Mouse (Mus musculus): ENCODE data around the gene Apba3. TPM values are rescaled to one million over a fixed set of nuclear protein-coding genes. Genes with fewer than 3 reads are reported as not detected.

Apba3 gene
- polyA plus RNA-seq, 1 experiment from 2014 or later: 29.7 TPM

- WGBS: 27% methylated on average over 5 of the region's 9 CpGs
Observed at GRCm38 (mm10) chr10:81304597-81305238, 38.0 kb downstream of the Apba3 start.

DNA sequence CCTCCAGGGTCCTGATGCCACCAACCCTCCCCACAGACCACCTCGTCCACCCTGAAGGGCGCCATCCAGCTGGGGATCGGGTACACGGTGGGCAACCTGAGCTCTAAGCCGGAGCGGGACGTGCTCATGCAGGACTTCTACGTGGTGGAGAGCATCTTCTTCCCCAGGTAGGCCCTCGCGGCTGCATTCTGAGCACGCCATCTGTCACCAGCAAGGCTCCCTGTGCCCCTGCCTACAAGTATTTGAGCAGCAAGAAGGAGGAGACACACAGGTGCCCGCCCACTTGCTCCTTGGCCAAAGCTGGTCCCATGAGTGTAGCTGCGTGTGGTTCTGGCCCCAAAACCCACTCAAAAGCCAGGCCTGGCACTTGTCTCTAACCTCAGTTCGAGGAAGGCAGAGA lies 38.9 kb downstream of the Apba3 start:
- H3K27me3 ChIP-seq: no peaks in the 10 kb centered on the region
- H3K4me1 ChIP-seq (replicated peaks): peaks cover 30% of the 10 kb centered on the region
- peaks cover 54% of the 10 kb centered on the region for H3K36me3 ChIP-seq
- H3K4me3 ChIP-seq: no peak overlapping the region
- no peaks in the 10 kb centered on the region for H3K9me3 ChIP-seq
- no peak overlapping the region for H3K27ac ChIP-seq
- no peak overlapping the region for H3K9ac ChIP-seq
- H3K4me2 ChIP-seq: no peak overlapping the region
- no peak for ATAC-seq (ENCODE audit: low FRiP score)
- 93% methylated on average over 14 of the region's 14 CpGs for WGBS

More at GRCm38 (mm10) chr10:81304597-81305238, 38.0 kb downstream of the Apba3 start:
- H3K27ac ChIP-seq: no peak overlapping the region
- H3K27me3 ChIP-seq: no peaks in the 10 kb centered on the region
- no peak for ATAC-seq (ENCODE audit: low FRiP score)
- no peak overlapping the region for H3K4me3 ChIP-seq
- no peak overlapping the region for H3K9ac ChIP-seq
- H3K9me3 ChIP-seq: no peaks in the 10 kb centered on the region
- H3K4me2 ChIP-seq: no peak overlapping the region
- H3K36me3 ChIP-seq: peaks cover 45% of the 10 kb centered on the region
- peaks cover 39% of the 10 kb centered on the region for H3K4me1 ChIP-seq (replicated peaks)

- 93% methylated on average over 12 of the region's 12 CpGs for WGBS
- no peak overlapping the region for H3K4me2 ChIP-seq
Observed at GRCm38 (mm10) chr10:81306173-81306668, 39.5 kb downstream of the Apba3 start.

GRCm38 (mm10) chr10:81306837-81307682 lies 40.3 kb downstream of the Apba3 start:
- H3K4me3 ChIP-seq: no peak overlapping the region
- H3K4me2 ChIP-seq: no peak overlapping the region
- H3K4me1 ChIP-seq (replicated peaks): peaks cover 18% of the 10 kb centered on the region
- no peak for ATAC-seq (ENCODE audit: low FRiP score)
- H3K9ac ChIP-seq: no peak overlapping the region
- 93% methylated on average over 21 of the region's 21 CpGs for WGBS
- no peaks in the 10 kb centered on the region for H3K9me3 ChIP-seq
- H3K27me3 ChIP-seq: no peaks in the 10 kb centered on the region
- H3K27ac ChIP-seq: no peak overlapping the region
- peaks cover 68% of the 10 kb centered on the region for H3K36me3 ChIP-seq

More at GRCm38 (mm10) chr10:81306173-81306668, 39.5 kb downstream of the Apba3 start:
- no peak overlapping the region for H3K9ac ChIP-seq
- no peaks in the 10 kb centered on the region for H3K9me3 ChIP-seq
- H3K36me3 ChIP-seq: peaks cover 60% of the 10 kb centered on the region
- no peak overlapping the region for H3K27ac ChIP-seq
- H3K4me3 ChIP-seq: no peak overlapping the region
- H3K27me3 ChIP-seq: no peaks in the 10 kb centered on the region
- H3K4me1 ChIP-seq (replicated peaks): peaks cover 26% of the 10 kb centered on the region
- no peak for ATAC-seq (ENCODE audit: low FRiP score)

- no peak for ATAC-seq (ENCODE audit: low FRiP score)
- no peak overlapping the region for H3K9ac ChIP-seq
- no peak overlapping the region for H3K4me3 ChIP-seq
- H3K36me3 ChIP-seq: peaks cover 94% of the 10 kb centered on the region
- 91% methylated on average over 5 of the region's 5 CpGs for WGBS
- no peaks in the 10 kb centered on the region; the same call in 1 of the 2 replicates for H3K4me1 ChIP-seq (replicated peaks)
- H3K4me2 ChIP-seq: no peak overlapping the region
- no peak overlapping the region for H3K27ac ChIP-seq
- no peaks in the 10 kb centered on the region for H3K27me3 ChIP-seq
- no peaks in the 10 kb centered on the region for H3K9me3 ChIP-seq
Observed at GRCm38 (mm10) chr10:81309571-81309970, 42.8 kb downstream of the Apba3 start.

DNA sequence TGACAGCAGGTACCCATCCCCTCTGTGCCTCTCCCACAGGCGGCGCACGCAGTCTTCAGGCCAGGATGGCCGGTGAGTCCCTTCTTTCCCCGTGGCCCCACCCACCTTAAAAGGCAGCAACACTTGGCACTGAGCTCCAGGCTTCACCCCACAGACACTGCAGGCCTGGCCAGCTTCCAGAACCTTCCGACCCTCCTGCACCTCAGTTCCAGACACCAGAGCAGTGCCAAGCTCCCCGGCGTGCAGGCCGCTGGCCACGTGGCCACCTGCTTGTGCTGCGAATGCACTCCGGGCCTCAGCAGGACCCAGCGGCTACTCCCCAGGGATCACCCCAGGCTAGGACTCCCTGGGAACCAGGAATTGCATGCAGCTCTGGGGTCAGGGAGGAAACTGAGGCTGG lies 46.8 kb downstream of the Apba3 start:
- H3K4me2 ChIP-seq: no peak overlapping the region
- no peaks in the 10 kb centered on the region for H3K9me3 ChIP-seq
- H3K27ac ChIP-seq: no peak overlapping the region
- peaks cover 98% of the 10 kb centered on the region for H3K36me3 ChIP-seq
- no peaks in the 10 kb centered on the region for H3K27me3 ChIP-seq
- peaks cover 14% of the 10 kb centered on the region for H3K4me1 ChIP-seq (replicated peaks)
- H3K4me3 ChIP-seq: no peak overlapping the region
- 94% methylated on average over 13 of the region's 13 CpGs for WGBS
- no peak overlapping the region for H3K9ac ChIP-seq
- no peak for ATAC-seq (ENCODE audit: low FRiP score)

DNA sequence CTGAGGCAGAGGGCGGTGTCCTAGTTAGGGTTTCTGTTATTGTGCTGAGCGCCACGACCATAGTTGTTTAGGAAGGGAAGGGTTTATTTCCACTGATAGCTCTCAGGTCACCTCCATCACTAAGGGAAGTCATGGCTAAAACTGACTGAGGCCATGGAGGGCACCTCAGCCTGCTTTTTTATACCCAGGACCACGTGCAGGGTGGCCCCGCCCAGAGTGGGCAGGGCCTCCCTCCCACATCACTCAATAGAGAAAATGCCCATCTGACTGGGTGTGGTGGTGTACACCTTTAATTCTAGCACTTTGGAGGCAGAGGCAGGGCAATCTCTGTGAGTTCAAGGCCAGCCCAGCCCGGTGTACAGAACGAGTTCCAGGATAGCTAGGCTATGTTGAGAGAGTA lies 47.4 kb downstream of the Apba3 start:
- WGBS: 83% methylated on average over 7 of the region's 7 CpGs
- H3K27me3 ChIP-seq: no peaks in the 10 kb centered on the region
- H3K27ac ChIP-seq: no peak overlapping the region
- no peaks in the 10 kb centered on the region for H3K9me3 ChIP-seq
- no peak overlapping the region for H3K4me3 ChIP-seq
- ATAC-seq (ENCODE audit: low FRiP score): no peak
- H3K4me2 ChIP-seq: no peak overlapping the region
- H3K36me3 ChIP-seq: peaks cover 97% of the 10 kb centered on the region
- H3K9ac ChIP-seq: no peak overlapping the region
- peaks cover 20% of the 10 kb centered on the region for H3K4me1 ChIP-seq (replicated peaks)

DNA sequence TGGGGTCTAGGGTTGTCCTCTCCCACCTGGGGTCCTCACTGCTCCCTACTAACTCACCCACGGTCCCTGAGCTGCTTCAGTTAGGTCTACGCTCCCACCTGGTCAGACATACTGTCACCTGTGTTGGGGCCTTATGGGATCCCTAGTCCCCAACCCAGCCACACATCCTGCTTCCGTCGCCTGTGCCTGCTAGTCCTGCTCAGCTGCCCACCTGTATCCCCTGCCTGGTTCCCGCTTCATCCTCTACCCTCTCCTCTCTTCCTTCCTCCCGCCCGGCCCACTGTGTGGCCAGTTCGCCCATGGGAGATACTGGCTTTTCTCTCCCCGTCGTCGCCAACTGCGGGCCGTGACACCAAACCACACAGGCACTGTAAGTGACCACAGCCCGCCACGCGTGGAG lies 48.8 kb downstream of the Apba3 start:
- no peak for ATAC-seq (ENCODE audit: low FRiP score)
- whole genome bisulfite sequencing: 92% methylated on average over 16 of the region's 16 CpGs
- H3K27me3 ChIP-seq: no peaks in the 10 kb centered on the region
- no peak overlapping the region for H3K4me2 ChIP-seq
- no peaks in the 10 kb centered on the region for H3K9me3 ChIP-seq
- H3K4me3 ChIP-seq: no peak overlapping the region
- no peak overlapping the region for H3K27ac ChIP-seq
- no peak overlapping the region for H3K9ac ChIP-seq
- H3K4me1 ChIP-seq (replicated peaks): peaks cover 28% of the 10 kb centered on the region
- H3K36me3 ChIP-seq: peaks cover 83% of the 10 kb centered on the region

DNA sequence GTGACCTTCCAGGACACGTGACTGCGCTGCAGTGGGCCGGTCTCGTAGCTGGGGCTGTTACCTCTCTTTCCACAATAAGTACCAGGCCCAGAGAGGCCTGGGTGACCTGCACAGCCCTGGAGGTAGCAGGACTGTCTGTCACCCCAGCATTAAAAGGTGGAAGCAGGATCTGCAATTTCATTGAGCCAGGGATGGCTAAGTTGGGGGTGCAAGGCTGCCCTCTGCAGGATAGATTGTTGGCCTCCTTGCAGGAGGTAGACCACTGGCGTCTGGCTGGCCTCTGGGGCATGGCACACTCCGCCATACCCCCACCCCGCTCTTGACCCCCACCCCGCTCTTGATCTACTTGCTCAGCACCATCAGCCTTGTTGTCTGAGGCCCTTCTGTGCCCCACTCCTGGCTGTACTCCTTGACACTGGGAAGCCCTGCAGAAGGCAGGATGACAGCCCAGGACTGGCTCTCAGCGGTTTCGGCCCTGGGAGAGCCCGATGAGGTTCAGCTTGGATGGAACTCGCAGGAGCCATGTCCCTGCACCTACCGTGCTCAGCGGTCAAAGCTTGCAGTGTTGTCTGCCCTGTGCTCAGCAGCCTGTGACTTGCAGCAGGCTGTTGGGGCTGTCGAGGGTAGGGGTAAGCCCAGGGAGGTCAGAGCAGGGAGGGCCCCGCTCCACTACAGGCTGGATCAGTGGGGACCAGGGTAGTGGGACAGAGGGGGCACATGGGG lies 49.7 kb downstream of the Apba3 start:
- peak overlapping the region; percentile 43 for H3K9ac ChIP-seq
- 44% methylated on average over 16 of the region's 16 CpGs for WGBS
- peaks cover 74% of the 10 kb centered on the region for H3K36me3 ChIP-seq
- no peaks in the 10 kb centered on the region for H3K27me3 ChIP-seq
- H3K4me3 ChIP-seq: no peak overlapping the region
- H3K4me1 ChIP-seq (replicated peaks): peaks cover 30% of the 10 kb centered on the region
- no peaks in the 10 kb centered on the region for H3K9me3 ChIP-seq
- ATAC-seq (ENCODE audit: low FRiP score): no peak
- H3K27ac ChIP-seq: no peak overlapping the region
- H3K4me2 ChIP-seq: peak overlapping the region; percentile 30; the same call in 1 of the 2 replicates

- Histone ChIP-seq H3K36me3 (peaks cover 66% of the 10 kb centered on the region), H3K9me3 (no peaks in the 10 kb centered on the region), H3K27me3 (no peaks in the 10 kb centered on the region), H3K4me3 (no peak overlapping the region), H3K4me1 (replicated peaks) (peaks cover 38% of the 10 kb centered on the region), H3K9ac (peak overlapping the region; percentile 43), H3K4me2 (peak overlapping the region; percentile 30), H3K27ac (no peak overlapping the region)
- ATAC-seq (ENCODE audit: low FRiP score): no peak
- 17% methylated on average over 20 of the region's 20 CpGs for WGBS
Observed at GRCm38 (mm10) chr10:81317273-81317672, 50.5 kb downstream of the Apba3 start.

DNA sequence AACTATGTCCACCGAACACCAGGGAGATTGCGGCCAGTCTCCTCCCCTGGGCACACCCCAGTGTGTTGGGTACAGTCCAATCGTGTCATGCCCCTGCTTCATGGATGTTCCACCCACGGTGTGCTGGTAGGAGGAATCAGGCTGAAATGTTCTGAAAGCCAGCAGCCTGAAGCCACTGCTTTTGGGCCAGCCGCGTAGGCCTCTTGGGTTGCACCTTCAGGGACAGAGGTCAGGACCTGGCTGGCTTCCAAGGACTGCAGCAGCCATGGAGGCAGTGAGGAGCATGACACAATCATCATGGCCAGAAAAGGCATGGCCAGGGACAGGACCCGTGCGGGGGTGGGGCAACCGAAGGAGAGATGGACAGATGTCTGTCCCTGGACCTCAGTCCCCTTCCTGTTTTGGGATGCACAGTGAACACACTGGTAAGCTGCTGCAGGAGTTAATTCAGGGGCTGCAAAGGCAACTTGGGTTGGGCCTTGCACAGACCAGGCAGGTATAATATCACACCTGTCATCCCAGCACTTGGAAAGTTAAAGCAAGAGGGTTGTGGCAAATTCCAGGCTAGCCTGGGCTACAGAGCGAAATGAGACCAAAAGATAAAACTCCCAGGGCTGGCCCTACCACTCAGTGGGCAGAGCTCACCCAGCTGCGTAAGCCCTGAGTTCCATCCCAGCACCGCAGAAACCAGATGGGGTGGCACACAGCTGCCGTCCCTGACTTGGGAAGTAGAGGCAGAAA lies 52.0 kb downstream of the Apba3 start:
- Histone ChIP-seq H3K36me3 (peaks cover 66% of the 10 kb centered on the region), H3K9me3 (no peaks in the 10 kb centered on the region), H3K4me3 (peak overlapping the region; percentile 74; the same call in 1 of the 2 replicates), H3K27me3 (no peaks in the 10 kb centered on the region), H3K4me2 (peak overlapping the region; percentile 84; the same call in 1 of the 2 replicates), H3K9ac (peak overlapping the region; percentile 67), H3K4me1 (replicated peaks) (peaks cover 45% of the 10 kb centered on the region), H3K27ac (no peak overlapping the region)
- no peak for ATAC-seq (ENCODE audit: low FRiP score)
- 90% methylated on average over 13 of the region's 13 CpGs for WGBS

All from hindbrain, embryonic 13.5 days (tissue).